Mouse (Mus musculus) limb, embryonic 10.5 days (tissue): ENCODE data around the gene Olfr958. TPM values are rescaled to one million over a fixed set of nuclear protein-coding genes. Genes with fewer than 3 reads are reported as not detected.

Source experiments
- polyA plus RNA-seq: library from polyadenylated mRNA; unstranded; fragments of >200 nt; fragmentation: Nextera tagmentation; extraction: Ambion mirVana; gene quantifications from 2 replicates; pipeline ENCODE4 v1.2.1, GENCODE M21; 2016

Olfr958 gene
- polyA plus RNA-seq, 1 experiment from 2014 or later: not detected

Other genes starting within 250 kb of the Olfr958 start
- not detected in 2 replicates for gene Olfr948, start 228.0 kb downstream of the Olfr958 start, polyA plus RNA-seq
- gene Olfr951, start 166.6 kb downstream of the Olfr958 start, polyA plus RNA-seq: not detected in 2 replicates
- gene Olfr952, start 126.9 kb downstream of the Olfr958 start, polyA plus RNA-seq: not detected in 2 replicates
- not detected in 2 replicates for gene Olfr954, start 97.4 kb downstream of the Olfr958 start, polyA plus RNA-seq
- gene Olfr955, start 82.1 kb downstream of the Olfr958 start, polyA plus RNA-seq: not detected in 2 replicates
- gene Olfr44, start 60.1 kb downstream of the Olfr958 start, polyA plus RNA-seq: not detected in 2 replicates
- not detected in 2 replicates for gene Olfr957, start 38.2 kb downstream of the Olfr958 start, polyA plus RNA-seq
- gene Olfr959, start 21.5 kb upstream of the Olfr958 start, polyA plus RNA-seq: not detected in 2 replicates
- 2.8 and 6.9 TPM in 2 replicates for gene AW551984, start 50.3 kb upstream of the Olfr958 start, polyA plus RNA-seq
- gene Olfr148, start 56.6 kb upstream of the Olfr958 start, polyA plus RNA-seq: not detected in 2 replicates
- not detected in 2 replicates for gene Olfr960, start 67.3 kb upstream of the Olfr958 start, polyA plus RNA-seq
- gene Olfr961, start 91.0 kb upstream of the Olfr958 start, polyA plus RNA-seq: not detected in 2 replicates
- gene Olfr963, start 113.2 kb upstream of the Olfr958 start, polyA plus RNA-seq: not detected in 2 replicates
- not detected in 2 replicates for gene Olfr149, start 153.1 kb upstream of the Olfr958 start, polyA plus RNA-seq
- gene Olfr965, start 157.3 kb upstream of the Olfr958 start, polyA plus RNA-seq: not detected in 2 replicates
- not detected in 2 replicates for gene Olfr150, start 176.9 kb upstream of the Olfr958 start, polyA plus RNA-seq
- gene Olfr967, start 192.2 kb upstream of the Olfr958 start, polyA plus RNA-seq: not detected in 2 replicates
- gene Olfr968, start 229.2 kb upstream of the Olfr958 start, polyA plus RNA-seq: not detected in 2 replicates
- not detected in 2 replicates for gene Olfr969, start 236.9 kb upstream of the Olfr958 start, polyA plus RNA-seq